Mouse (Mus musculus) ovary, postnatal 10 days (tissue): ENCODE results near the gene D730048I06Rik.
"Not testable (repeated sequence)": the region's sequence is repeated elsewhere in the genome, so short reads cannot be mapped to it uniquely, and the experiment has no call there.

Experiments
- DNase-seq: peaks from one replicate; pipeline ENCODE4 v3.0.0; 2022; ENCODE audit warnings: low spot score

Gene D730048I06Rik

GRCm38 (mm10) chr9:35790001-35790400, at the start of gene D730048I06Rik, which contains the start of gene Gm27235:
Gene D730048I06Rik, minus strand, starts transcription at chr9:35790112.
Gene Gm27235, minus strand, starts transcription at chr9:35790101.
- no peak for DNase-seq

GRCm38 (mm10) chr9:35817881-35818280, 28.0 kb upstream of the D730048I06Rik start:
- not testable (repeated sequence) for DNase-seq

- DNase-seq: no peak
Observed at GRCm38 (mm10) chr9:35798146-35798545, 8.2 kb upstream of the D730048I06Rik start.

GRCm38 (mm10) chr9:35778009-35778408, 11.9 kb downstream of the D730048I06Rik start, which contains the start of gene Gm17727:
Gene Gm17727, minus strand, starts transcription at chr9:35778109.
- DNase-seq: no peak

- no peak for DNase-seq
Observed at GRCm38 (mm10) chr9:35756843-35757242, 33.1 kb downstream of the D730048I06Rik start.

GRCm38 (mm10) chr9:35740749-35741148, 49.2 kb downstream of the D730048I06Rik start, which contains the start of gene Gm17677:
Gene Gm17677, plus strand, starts transcription at chr9:35741049.
- DNase-seq: no peak
